Mouse (Mus musculus) spleen, embryonic (tissue): ENCODE results near the gene Pex14.

Experiments
- CTCF ChIA-PET: fragments of 350-600 bp; sonication (Branson Sonifier 250); formaldehyde crosslinking; loops from one replicate; lab custom pipeline; 2022; lab: Charles Lee

The Pex14 gene

DNA sequence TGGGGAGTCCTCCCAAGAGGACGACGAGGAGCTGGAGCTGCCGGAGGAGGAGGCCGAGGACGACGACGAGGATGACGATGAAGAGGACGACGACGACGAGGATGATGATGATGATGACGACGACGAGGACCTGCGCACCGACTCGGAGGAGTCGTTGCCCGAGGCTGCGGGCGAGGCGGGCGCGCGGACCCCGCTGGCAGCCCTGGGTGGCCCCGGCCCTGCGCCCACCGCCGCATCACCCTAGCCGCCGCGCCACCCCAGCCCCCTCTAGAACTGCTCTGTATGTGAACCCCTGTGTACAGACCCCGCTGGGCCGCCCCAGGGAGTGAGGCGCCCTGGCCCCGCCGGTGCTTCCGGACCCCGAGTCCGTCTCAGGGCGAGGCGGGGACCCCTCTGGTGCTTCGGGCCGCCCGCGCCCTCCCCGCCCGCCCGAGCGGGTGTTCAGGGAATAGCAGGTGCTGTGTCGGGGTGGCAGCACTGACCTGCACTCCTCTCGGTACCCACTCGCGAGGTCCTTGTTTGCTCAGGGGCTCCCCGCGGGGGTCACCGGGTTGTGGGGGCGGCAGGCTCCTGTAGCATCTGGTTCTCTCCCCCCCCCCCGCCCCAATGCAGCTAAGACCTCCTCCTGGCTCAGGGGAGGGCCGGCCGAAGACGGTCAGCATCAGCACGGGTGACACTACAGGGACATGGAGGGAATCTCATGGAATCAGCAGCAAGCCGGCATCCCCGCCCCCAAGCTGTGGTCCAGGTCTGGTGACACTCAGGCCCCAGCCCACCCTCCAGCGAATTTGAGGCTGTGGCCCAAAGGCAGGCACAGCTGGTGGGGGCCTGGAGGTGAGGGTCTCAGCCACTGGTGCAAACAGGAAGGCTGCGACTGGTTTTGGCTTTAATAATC lies 147.1 kb downstream of the Pex14 start:
- CTCF ChIA-PET: no interaction called here

DNA sequence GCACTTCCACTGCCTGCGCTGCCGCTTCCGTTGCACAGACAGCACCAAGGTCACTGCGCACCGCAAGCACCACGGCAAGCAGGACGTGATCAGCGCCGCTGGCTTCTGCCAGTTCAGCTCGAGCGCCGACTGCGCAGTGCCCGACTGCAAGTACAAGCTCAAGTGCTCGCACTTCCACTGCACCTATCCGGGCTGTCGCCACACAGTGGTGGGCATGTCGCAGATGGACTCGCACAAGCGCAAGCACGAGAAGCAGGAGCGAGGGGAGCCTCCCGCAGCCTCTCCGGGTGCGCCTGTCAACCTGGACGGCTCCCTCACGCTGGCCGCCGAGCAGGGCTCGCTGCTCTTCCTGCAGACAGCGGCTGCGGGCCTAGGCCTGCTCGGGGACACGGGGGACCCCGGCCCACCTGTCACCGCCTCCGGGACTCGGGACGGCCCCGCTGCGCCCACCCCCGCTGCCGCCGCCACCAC lies 147.8 kb downstream of the Pex14 start:
- CTCF ChIA-PET: no interaction called here

- CTCF ChIA-PET: no interaction called here
These were observed 148.6 kb downstream of the Pex14 start for GRCm38 (mm10) chr4:148950932-148951650.

DNA sequence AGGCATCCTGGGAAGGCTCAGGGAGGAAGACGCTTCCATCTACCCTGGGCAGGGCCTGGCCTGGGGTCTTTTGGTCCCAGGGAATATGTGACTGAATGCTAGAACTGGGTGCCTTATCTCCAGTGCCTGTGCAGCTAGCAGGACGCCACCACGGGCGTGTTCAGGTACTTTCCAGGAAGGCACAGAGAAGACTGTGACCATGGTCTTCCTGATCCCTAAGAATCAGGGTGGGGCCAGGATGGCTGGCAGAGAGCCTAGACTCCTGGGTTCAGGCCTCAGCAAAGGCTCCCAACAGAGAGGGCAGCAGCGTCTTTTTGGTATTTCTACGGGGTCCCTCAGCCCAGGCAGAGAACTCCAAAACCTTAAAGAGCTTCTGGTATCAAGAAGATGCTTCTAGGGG lies 149.2 kb downstream of the Pex14 start:
- CTCF ChIA-PET: no interaction called here

- CTCF ChIA-PET: no interaction called here
These were observed 151.8 kb downstream of the Pex14 start for GRCm38 (mm10) chr4:148947833-148948388.

GRCm38 (mm10) chr4:148946071-148946470 lies 153.6 kb downstream of the Pex14 start:
- CTCF ChIA-PET: no interaction called here

DNA sequence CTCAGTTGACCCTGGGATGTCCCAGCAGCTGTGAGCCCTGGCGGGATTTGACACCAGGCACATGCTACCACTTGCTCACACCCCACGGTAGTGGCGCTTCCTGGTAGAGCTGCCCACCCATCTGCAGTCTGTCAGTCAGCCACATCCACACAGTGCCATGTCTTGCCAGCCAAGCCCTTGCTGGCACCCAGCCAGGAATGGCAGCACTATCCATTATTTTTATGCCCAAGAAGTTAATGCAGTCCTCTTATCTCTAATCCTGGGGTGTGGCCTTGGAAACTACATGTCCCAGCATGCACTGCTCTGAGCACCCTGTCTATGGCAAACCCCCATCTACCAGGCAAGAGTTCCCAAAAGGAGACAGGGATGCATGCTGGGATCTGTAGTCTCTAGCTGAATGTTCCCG lies 154.2 kb downstream of the Pex14 start:
- CTCF ChIA-PET: no interaction called here

- CTCF ChIA-PET: no interaction called here
These were observed 156.6 kb downstream of the Pex14 start for GRCm38 (mm10) chr4:148943099-148943498.

GRCm38 (mm10) chr4:148941321-148941720 lies 158.4 kb downstream of the Pex14 start:
- CTCF ChIA-PET: interaction anchor here (0.6 kb wide), 1 partner anchor 15 kb away, joined by 3 read pairs; no protein-coding TSS in a partner anchor

DNA sequence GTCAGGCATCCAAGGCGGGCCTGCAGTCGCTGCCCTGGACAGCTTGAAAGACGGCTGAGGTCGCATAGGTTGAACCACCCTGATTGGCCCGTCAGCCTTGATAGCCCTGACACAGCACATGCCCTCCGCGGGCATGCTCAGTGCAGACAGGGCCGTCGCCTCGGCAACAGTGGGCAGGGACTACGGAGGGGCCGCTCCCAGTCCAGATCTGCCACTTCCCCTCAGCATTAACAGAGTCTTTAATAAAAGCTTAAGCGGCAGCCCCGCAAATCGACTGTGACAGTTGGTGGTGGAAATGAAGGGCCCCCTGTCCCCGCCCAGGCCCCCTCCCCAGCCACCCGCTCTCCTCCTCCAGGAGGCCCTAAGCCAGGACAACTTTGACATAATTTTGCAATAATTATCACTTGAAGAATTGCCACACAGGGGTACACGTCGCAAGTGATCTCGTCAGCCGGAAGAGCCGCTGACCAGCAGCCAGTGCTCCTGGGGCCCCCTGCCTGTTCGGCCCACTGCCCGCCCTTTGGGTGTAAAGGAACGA lies 158.9 kb downstream of the Pex14 start:
- CTCF ChIA-PET: no interaction called here

DNA sequence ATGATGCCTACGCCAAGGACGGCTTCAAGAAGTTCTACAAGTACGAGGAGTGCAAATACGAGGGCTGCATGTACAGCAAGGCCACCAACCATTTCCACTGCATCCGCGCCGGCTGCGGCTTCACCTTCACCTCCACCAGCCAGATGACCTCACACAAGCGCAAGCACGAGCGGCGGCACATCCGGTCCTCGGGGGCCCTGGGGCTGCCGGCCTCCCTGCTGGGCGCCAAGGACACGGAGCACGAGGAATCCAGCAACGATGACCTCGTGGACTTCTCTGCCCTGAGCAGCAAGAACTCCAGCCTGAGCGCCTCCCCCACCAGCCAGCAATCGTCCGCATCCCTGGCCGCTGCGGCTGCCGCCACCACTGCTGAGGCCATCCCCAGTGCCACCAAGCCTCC lies 161.1 kb downstream of the Pex14 start:
- CTCF ChIA-PET: no interaction called here

- CTCF ChIA-PET: no interaction called here
These were observed 162.9 kb downstream of the Pex14 start for GRCm38 (mm10) chr4:148936727-148937126.

GRCm38 (mm10) chr4:148936111-148936510 lies 163.6 kb downstream of the Pex14 start:
- CTCF ChIA-PET: no interaction called here

DNA sequence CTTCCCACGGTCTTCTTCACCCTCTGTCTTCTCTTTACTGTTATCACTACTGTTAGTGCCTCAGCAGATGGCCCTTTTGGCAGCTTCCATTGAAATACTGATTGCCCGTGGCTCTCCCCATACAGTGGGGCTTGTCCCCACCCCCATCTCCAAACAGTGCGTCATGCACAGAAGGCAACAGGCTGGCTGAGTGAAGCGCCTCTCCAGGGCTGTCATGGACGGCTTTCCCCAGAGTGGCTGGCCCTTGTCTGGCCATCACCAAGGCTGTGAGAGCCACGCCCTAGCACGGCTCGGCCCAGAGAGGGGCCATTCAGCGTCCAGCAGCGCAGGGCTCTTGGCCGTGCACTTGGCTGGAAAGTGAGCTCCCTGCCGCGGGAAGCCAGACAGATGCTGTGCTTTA lies 164.5 kb downstream of the Pex14 start:
- CTCF ChIA-PET: no interaction called here

DNA sequence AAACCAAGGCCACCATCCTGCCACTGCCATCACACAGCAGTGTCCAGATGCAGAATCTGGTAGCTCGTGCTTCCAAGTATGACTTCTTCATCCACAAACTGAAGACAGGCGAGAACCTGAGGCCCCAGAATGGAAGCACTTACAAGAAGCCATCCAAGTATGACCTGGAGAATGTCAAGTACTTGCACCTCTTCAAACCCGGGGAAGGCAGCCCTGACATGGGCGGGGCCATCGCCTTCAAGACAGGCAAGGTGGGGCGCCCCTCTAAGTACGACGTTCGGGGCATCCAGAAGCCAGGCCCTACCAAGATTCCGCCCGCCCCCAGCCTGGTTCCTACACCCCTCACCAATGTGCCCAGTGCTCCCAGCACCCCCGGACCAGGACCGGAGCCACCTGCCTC lies 166.6 kb downstream of the Pex14 start:
- CTCF ChIA-PET: no interaction called here

GRCm38 (mm10) chr4:148930721-148931229 lies 168.9 kb downstream of the Pex14 start:
- CTCF ChIA-PET: interaction anchor here (1.2 kb wide), 1 partner anchor 30 kb away, joined by 3 read pairs; no protein-coding TSS in a partner anchor

DNA sequence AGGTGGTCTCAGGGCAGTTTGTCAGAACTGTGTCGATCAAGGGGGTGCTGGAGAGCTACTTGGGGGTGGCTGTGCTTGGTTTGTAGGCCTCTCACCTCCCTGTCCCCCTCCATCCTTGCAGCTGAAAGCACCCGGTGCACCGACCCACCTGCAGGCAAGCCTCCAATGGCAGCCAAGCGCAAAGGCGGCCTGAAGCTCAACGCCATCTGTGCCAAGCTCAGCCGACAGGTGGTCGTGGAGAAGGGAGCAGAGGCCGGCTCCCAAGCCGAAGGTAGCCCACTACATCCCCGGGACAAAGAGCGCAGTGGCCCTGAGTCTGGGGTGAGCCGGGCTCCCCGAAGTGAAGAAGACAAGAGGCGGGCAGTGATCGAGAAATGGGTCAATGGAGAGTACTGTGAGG lies 170.8 kb downstream of the Pex14 start:
- CTCF ChIA-PET: interaction anchor here (0.6 kb wide), 1 partner anchor 157 kb away, joined by 3 read pairs; no protein-coding TSS in a partner anchor

DNA sequence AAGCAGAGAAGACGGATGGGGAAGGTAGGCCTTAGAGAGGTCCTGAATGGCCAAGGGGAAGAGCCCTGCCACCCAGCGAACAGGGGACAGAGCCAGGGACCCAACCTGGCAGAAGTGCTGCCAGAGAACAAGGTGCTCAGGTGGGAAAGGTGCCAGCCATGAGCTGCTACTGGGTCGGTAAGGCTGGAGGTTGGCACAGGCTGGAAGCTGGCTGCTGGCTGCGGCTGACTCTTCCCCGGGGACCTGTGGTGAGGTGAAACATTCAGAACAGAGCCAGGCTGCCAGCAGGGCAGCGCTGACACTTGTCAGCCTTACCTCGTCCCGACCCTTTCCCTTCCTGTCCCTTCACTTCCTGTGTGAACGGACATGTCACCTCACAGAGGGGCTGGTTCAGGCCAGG lies 171.4 kb downstream of the Pex14 start:
- CTCF ChIA-PET: no interaction called here

DNA sequence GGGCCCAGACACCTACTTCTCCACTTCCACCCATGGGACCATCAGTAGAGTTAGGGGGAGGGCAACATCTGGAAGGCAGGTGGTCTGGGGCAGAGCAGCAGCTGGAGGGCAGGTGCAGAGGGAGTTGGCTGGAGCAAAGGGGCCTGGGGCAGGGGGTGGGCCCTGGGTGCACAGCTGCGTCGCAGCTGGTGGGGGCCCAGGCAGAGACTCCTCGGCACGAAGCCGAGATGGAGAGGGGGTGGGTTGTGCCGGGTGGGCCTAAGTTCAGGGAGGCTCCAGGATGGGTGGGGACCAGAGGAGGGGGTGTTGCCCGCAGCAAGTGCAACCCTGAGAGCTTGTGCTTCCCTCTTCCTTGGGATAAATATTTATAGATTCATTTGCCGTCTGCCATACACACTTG lies 173.2 kb downstream of the Pex14 start:
- CTCF ChIA-PET: no interaction called here

GRCm38 (mm10) chr4:148925589-148926359 lies 173.9 kb downstream of the Pex14 start:
- CTCF ChIA-PET: no interaction called here

DNA sequence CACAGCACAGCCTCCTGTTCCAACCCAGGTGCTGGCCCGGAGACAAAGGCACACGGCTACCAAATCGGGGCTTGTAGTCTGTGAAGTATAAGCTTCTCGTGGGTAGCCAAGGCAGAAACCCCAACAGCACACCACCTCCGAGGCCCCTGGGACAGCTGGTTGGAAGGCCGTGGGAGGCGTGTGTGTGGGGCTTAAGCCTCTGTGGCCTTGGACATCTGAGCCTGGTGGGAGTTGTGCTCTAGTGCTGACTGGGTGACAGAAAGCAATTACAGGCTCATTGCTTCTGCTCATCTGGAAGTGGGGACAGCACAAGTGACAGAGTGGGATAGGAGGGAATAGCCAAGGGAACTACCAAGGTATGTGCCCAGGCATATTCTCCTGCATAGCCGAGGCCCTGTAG lies 175.7 kb downstream of the Pex14 start:
- CTCF ChIA-PET: no interaction called here
